Mouse (Mus musculus): ENCODE measurements at regions not wholly inside any gene's neighbourhood (a gene's known extent, or its start where the extent isn't known, plus 50 kb on each side); places are given as distances from the start of the nearest gene placed in this dataset.
"Not testable (repeated sequence)": the region's sequence is repeated elsewhere in the genome, so short reads cannot be mapped to it uniquely, and the experiment has no call there.

DNA sequence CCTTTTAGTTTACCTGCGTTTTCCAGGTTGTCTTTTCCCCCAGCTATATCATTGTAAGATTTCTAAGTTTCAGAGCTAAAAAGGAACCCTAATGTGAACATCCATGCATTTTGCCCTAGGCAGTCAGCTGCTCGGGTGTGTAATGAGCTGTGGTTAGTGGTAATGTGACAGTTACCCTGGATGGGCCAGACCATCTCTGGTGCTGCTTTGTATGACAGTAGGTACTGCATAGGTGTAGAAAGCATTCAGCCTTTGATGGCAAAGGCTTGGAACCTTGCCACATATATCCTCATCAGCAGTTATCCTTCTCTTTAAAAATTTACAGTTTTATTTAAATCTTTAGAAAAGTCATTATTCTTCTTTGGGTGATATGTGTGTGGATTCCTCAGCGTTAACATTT is 222.5 kb downstream of the Dact1 start:
- DNase-seq (ENCODE audit: low read depth): no peak

DNA sequence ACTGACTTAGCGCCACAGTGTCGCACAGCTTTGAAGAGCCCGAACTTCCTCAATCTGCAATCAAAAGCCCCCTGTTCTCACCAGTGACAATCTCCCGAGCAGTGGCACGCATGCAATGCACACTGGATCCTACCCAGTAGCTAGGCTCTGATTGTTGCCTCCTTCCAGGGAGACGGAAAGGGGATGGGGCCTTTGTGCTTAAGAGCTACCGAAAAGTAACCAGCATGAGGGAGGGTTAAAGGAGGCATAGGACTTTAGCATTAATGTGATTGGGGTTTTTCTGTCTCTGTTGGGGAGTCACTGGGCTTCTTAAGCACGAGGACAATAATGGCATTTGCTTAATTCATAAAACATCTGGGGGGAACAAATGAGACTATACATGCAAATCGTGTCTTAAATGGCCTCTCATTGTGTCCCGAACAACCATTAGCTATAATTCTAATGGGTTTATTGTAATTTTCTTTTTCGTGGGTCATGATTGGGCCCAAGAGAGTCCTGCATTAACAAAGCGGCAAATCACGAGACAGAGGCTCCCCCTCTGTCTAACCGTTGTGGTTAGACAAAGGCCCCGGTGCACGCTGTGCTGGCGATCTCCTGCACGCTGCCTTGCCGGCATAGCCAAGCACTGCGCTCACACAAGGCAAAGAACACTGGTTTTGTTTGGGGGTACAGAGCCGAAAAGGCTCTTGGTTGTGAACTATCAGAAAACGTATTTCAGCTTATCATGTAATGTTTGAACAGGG is 223.2 kb downstream of the Dact1 start:
- no peak for DNase-seq (ENCODE audit: low read depth)

- DNase-seq (ENCODE audit: low read depth): no peak
Measured at GRCm38 (mm10) chr12:71533701-71534100, 224.0 kb downstream of the Dact1 start.

DNA sequence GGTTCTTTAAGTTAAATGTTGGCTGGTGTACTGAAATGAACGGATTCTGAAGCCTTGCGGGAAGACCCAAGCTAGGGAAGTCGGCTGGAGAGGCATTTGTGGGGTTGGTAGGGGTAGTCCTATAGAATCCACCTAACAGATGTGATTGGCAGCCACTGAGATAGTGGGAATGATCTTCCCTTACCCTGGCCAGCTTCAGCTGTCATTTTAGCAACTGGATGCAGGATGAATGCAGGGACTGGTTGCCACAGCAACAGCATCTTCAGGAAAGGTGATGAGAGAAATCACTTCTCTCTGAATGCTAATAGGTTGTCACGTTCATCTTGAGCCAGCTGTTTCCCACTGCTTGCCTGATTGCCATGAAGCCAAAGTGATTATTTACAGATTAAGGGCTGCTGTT is 224.5 kb downstream of the Dact1 start:
- DNase-seq (ENCODE audit: low read depth): no peak

DNA sequence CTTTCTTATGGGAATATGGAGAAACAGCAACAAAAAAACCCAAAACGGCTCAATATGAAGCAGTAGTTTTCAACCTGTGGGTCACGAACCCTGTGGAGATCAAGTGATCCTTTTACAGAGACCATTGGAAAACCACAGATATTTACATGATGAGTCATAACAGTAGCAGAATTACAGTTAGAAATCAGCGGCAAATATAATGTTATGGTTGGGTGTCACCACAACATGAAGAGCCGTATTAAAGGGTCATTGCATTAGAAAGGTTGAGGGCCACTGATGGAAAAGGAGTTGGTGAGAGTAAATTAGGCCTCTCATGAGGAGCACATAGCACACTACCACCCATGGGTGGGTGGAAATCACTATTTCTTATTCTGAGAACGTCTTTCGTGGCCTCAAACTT is 225.6 kb downstream of the Dact1 start:
- no peak for DNase-seq (ENCODE audit: low read depth)

GRCm38 (mm10) chr12:71535831-71536230 is 226.1 kb downstream of the Dact1 start:
- DNase-seq (ENCODE audit: low read depth): not testable (repeated sequence)

GRCm38 (mm10) chr12:71538691-71539090 is 229.0 kb downstream of the Dact1 start:
- DNase-seq (ENCODE audit: low read depth): no peak

DNA sequence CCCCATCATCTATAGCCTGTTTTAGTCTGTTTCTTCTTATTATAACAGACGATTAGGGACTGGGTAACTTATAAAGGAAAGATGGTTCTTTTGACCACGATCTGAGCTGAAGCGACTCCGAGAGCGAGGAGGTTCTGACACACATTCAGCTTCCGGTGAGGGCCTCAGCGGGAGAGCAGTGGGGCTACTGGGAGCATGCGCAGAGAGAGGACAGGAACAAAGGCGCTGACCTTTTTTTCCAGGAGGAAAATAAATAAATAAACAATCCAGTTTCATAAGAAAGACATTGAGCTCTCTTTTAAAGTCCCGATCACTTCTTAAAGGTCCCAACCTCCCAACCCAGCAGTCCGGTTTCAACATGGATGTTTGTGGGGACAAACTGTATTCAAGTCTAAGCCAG is 230.6 kb downstream of the Dact1 start:
- no peak for DNase-seq (ENCODE audit: low read depth)

DNA sequence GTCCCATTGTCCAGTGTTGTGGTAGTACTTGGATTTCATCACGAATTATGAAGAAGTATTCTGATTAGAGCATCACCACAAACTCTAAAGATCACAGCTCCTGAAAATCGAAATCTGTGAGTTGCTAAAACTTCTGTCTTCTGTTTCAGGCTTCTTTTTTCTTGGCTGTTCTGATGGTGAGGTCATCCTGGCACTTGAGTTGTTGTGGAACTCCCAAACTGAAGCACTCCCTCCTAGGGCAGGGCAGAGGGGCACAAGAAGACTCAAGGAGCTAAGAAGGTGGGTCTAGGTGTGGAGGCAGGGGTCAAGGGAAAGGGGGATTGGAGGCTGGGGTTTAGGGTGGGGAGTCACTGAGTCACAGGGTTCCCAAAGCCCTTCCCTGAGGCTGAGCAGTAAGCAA is 232.3 kb downstream of the Dact1 start:
- DNase-seq (ENCODE audit: low read depth): no peak

DNA sequence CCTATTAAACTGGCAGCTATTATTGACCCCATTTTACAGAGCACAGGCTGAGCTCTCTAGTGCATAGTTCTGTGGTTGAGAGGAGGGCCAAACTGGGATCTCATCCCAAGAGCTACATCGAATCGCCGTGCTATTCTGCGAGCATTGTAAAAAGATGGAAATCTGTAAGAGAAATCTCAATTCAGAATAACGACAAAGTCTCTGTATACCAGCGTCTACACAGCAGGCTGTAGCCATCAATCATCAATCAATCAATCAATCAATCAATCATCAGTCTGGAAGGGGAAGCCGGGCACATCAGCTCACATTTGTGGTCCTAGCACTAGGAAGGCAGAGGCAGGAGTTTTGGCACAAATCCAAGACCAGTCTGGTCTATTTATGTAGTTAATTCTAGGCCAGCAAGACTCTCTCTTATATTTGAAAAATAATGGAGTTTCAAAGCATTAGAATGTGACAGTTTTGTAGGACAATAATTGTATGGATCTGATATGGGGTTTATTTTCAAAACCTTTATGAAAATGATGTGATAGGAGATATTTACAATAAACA is 234.0 kb downstream of the Dact1 start:
- no peak for DNase-seq (ENCODE audit: low read depth)

- DNase-seq (ENCODE audit: low read depth): no peak
Measured at GRCm38 (mm10) chr12:71544401-71545159, 234.9 kb downstream of the Dact1 start.

- DNase-seq (ENCODE audit: low read depth): no peak
Measured at GRCm38 (mm10) chr12:71546523-71547265, 237.0 kb downstream of the Dact1 start.

GRCm38 (mm10) chr12:71549336-71549735 is 239.7 kb downstream of the Dact1 start:
- no peak for DNase-seq (ENCODE audit: low read depth)

GRCm38 (mm10) chr12:71554212-71554611 is 244.5 kb downstream of the Dact1 start:
- no peak for DNase-seq (ENCODE audit: low read depth)

DNA sequence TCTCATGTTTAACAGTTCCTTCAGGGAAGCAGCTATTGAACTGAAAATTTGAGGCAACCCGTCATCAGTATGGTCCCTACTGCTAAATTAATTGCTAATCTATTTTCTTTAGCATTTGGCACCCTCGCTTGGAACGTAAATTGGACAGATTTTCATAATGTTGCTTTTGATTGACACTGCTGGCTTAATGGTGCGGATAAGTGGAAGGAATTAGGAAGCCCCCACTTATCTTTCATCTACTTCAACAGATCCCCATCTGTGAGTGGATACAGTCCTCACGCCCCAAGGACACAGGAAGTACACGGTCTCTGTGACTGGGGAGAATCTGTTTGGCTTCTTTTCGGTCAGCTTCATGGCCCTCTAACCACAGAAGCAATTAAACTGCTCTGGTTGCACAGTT is 251.6 kb downstream of the Dact1 start:
- DNase-seq (ENCODE audit: low read depth): no peak

- DNase-seq (ENCODE audit: low read depth): no peak
Measured at GRCm38 (mm10) chr12:71561918-71562572, 252.4 kb downstream of the Dact1 start.

DNA sequence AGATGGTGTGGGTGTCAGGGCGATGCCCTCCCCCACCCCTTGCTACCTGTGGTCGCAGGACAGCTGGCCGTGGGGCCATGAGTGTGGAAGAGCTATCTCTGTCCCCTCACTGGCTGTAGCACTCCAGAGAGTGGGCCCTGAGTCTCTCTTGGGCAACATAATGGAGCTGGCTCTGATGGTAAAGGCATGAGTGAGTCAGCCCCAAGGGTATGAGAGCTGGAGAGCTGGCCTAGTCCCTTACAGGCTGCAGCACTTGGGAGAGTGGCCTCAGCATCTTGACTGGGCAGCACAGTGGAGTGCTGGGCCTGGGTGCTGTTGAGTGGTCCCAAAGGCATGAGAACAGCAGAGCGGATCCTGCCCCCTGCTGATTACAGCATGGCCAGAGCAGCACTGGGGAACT is 253.5 kb downstream of the Dact1 start:
- DNase-seq (ENCODE audit: low read depth): no peak

GRCm38 (mm10) chr12:71566371-71566770 is 256.7 kb downstream of the Dact1 start:
- DNase-seq (ENCODE audit: low read depth): no peak

- no peak for DNase-seq (ENCODE audit: low read depth)
Measured at GRCm38 (mm10) chr12:71568251-71568650, 258.6 kb downstream of the Dact1 start.

GRCm38 (mm10) chr12:71568880-71569390 is 259.3 kb downstream of the Dact1 start:
- no peak for DNase-seq (ENCODE audit: low read depth)

GRCm38 (mm10) chr12:71569662-71570061 is 260.0 kb downstream of the Dact1 start:
- no peak for DNase-seq (ENCODE audit: low read depth)

DNA sequence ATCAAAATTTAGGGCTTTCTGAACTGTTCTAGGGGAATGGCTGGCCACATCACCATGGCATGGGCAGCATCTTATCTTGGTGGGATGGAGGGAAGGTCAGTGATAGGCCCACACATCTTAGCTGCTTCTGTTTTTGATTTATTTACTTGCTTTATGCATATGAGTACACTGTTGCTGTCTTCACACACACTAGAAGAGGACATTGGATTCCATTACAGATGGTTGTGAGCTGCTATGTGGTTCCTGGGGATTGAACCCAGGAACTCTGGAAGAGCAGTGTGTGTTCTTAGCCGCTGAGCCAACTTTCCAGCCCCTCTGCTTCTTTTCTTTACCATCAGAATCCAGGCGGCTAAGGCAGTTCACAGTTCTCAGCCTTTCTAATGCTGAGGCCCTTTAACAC is 260.4 kb downstream of the Dact1 start:
- no peak for DNase-seq (ENCODE audit: low read depth)

Data from fibroblast of lung, adult 2 months (primary cell).